Mouse (Mus musculus) megakaryocyte, embryonic 14.5 days (primary cell): ENCODE results near the gene Rxrb.

Experiments used
- FLI1 ChIP-seq: IDR thresholded peaks from 2 replicates; pipeline ENCODE4 v1.6.1; 2012; ENCODE audit warnings: low read length, inconsistent platforms, mixed read lengths
- GATA1 ChIP-seq: IDR thresholded peaks from 3 replicates; pipeline ENCODE4 v1.6.1; 2012; ENCODE audit warnings: mixed read lengths, low read length, inconsistent platforms, borderline replicate concordance

- TF ChIP-seq GATA1 (no peak), FLI1 (0 out of 2 replicates have a peak, but pooled peaks have one; percentile 52)
These were observed 15.9 kb downstream of the Rxrb start for GRCm38 (mm10) chr17:34047404-34048050.
